Mouse (Mus musculus): ENCODE results near the gene Tiam1.

Gene Tiam1

DNA sequence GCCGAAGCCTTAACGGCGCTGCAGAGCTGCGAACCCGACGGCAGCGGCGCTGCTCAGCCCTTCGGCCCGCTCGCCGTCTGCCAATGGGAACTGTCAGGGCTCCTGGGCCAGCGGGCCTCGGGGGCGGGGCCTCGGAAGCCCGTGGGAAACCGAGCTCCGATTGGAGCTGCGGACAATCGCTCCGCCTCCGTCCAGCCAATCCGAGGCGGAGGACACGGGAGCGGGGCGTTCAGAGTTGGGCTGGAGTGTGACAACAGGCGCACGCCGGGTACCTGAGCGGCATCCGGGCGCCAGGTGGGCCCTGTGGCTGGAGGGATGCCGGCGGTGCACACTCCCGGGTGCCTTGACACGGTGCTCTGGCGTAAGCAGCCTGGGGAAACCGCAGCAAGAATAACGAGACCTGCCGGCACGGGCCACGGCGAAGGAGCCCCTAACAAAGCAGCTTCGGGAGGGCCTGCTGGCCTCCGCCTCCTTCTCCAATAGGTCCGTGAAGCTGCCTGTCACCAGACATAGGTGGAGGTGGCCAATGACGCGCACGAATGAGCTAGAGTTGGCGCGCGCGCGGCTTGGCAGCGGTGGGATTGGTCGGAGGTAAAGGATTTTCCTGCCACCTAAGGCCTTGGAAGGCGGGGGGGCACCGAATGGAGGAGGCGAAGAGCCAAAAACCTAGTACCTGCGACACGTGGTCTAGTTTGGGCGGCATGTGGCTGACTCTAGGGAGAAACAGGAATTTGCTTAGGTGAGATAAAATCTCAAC is at the start of gene Tiam1:
Gene Tiam1 (minus strand): TSS at position 10 of the 757 bp plus-strand sequence.
- DNase-seq: peak; percentile 98

- no peak for DNase-seq
Observed at GRCm38 (mm10) chr16:90191289-90191688, 47.7 kb upstream of the Tiam1 start.

- DNase-seq: peak; percentile 62
Observed at GRCm38 (mm10) chr16:90187453-90187852, 43.9 kb upstream of the Tiam1 start.

- peak; percentile 84 for DNase-seq
Observed at GRCm38 (mm10) chr16:90185928-90186588, 42.5 kb upstream of the Tiam1 start.

GRCm38 (mm10) chr16:90184135-90184534 is 40.6 kb upstream of the Tiam1 start:
- no peak for DNase-seq

- DNase-seq: peak; percentile 39
Observed at GRCm38 (mm10) chr16:90181673-90182072, 38.1 kb upstream of the Tiam1 start.

DNA sequence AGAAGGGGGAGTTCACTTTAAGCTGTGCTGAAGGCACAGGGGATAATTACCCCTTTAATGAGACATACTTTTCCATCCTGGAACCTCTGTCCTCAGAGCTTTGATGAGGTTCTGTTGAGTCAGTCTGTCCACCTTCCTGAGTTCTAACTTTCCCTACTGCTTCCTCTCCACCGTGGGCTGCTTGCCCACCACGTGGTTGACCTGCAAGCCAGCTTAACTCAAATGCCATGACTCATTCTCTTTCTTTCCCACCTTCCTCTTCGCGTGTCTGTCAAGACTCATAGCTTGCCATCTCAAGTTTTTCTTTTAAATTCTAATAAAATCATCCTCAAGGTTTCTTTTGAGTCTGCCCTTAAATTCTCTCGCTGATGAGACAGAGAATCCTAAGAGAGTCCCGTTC is 37.4 kb upstream of the Tiam1 start:
- DNase-seq: no peak

GRCm38 (mm10) chr16:90179892-90180291 is 36.3 kb upstream of the Tiam1 start:
- DNase-seq: no peak

DNA sequence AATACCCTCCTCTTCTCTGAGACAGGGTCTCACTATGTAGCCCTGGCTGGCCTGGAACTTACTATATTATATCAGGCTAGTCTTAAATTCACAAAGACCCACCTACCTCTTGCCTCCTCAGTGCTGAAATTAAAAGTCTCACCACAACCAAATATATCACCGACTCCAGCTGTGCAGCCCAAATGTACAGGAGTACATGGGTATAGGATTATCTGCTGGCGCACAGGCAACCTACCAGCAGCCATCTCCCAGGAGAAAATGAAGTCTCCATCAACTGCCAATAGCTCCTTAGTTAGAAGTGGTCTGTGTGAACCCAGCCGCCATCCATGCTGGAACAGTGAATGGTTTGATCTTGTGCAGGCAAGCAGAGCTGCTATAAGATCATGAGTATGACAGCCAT is 34.8 kb upstream of the Tiam1 start:
- DNase-seq: no peak

- no peak for DNase-seq
Observed at GRCm38 (mm10) chr16:90177425-90177824, 33.9 kb upstream of the Tiam1 start.

DNA sequence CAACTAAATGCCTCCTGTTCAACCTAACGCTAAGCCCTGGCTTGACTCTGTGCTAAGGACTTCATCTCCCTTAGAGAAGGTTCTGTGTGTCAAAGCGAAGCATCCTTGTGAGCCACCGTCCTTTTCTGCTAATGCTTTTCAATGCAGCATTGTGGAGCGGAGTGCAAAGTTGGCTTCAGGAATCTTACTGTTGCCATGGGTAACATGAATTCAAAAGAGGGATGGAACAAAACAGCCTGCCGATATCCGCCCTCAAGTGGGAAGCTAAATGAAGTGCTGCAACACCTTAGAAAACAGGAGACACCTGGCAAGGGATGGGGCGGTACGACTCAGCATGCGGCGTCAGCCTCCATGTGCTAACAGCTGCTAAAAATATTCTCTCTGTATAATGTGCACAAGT is 32.9 kb upstream of the Tiam1 start:
- no peak for DNase-seq

GRCm38 (mm10) chr16:90171416-90171815 is 27.8 kb upstream of the Tiam1 start:
- DNase-seq: no peak

DNA sequence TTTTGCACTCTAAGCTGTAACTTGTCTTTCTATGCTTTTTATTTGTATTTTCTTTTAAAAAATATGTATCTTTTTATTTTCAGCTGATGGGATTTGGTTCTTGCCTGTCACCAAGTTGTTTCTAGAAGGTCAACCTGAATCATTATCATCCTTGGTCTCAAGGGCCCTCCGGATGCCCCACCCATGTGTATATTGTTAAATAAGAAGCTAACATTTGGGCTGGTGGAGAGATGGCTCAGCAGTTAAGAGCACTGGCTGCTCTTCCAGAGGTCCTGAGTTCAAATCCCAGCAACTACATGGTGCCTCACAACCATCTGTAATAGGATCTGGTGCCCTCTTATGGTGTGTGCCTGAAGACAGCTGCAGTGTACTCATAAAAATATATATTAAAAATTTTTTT is 27.1 kb upstream of the Tiam1 start:
- DNase-seq: no peak

- DNase-seq: no peak
Observed at GRCm38 (mm10) chr16:90169863-90170630, 26.5 kb upstream of the Tiam1 start.

DNA sequence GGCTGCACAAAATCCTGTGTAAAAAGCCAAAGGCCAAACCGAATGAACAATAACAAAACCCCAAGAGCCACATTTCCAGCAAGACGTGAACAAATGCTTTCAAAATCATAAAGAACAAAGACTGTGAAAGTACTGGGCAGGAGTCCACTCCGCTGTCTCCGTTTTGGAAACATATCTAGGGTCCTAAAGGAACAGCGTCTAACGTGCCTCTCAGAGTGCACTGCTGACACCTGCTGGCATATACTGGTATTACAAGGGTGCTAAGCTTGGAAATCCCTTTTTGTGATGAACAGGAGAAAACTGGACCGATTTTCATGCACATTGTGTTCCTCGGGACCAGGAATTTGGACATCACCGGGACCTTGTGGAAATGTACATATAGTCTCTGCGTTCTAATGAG is 24.1 kb upstream of the Tiam1 start:
- DNase-seq: peak; percentile 82

DNA sequence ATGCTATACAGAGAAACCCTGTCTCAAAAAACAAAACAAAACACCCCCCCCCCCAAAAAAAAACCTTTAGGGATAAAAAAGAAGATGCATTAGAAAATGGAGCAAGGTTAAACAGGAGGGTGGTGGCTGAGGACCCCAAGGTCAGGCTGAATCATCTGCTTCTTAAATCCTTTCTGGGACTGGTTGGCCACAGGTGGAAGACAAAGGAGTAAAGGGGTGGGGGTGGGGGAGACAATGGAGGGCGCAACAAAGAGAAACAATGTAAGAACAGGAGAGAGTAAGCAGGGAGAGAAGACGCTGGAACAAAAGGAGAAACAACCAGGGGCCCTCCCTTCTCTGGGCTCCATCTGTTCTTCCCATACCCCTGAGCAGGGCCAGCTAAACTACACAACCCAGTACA is 21.9 kb upstream of the Tiam1 start:
- no peak for DNase-seq

GRCm38 (mm10) chr16:90164942-90165341 is 21.4 kb upstream of the Tiam1 start:
- no peak for DNase-seq

DNA sequence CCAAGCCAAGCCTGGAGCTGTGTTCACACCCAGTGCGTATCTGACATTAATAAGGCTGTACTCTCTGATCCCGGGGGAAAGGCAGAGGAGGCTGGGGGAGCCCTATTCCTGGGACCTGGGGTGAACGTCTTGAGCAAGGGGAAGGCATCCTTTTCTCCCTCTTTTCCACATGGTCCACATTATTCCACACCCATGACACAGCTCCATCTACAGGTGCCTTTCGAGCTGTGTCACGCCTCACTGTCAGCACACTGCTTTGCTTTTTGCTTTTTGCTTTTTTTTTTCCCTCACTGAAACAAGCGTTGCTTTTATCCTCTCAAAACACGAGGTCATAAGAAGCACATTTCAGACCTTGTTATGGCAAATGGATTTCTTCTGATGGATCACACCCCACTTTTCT is 11.5 kb upstream of the Tiam1 start:
- no peak for DNase-seq

GRCm38 (mm10) chr16:90150820-90151219 is 7.3 kb upstream of the Tiam1 start:
- no peak for DNase-seq

DNA sequence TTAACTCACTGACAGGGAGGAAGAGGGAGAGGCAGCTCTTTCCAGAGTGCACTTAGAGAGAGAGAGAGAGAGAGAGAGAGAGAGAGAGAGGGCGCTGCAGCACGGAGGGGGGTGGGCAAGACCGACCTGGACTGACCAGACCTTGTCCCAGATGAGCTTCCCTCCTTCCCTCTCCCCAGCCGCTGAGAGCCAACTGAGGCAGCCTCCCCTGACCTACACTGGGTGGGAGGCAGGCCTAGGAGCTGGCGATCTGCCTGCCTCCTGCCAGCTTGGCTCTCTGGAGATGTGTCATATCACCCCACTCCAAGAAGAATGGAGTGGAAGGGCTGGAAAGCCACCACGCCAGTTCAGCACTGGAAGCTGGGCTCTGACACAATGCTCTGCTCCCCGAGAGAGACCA is 6.6 kb upstream of the Tiam1 start:
- DNase-seq: no peak

DNA sequence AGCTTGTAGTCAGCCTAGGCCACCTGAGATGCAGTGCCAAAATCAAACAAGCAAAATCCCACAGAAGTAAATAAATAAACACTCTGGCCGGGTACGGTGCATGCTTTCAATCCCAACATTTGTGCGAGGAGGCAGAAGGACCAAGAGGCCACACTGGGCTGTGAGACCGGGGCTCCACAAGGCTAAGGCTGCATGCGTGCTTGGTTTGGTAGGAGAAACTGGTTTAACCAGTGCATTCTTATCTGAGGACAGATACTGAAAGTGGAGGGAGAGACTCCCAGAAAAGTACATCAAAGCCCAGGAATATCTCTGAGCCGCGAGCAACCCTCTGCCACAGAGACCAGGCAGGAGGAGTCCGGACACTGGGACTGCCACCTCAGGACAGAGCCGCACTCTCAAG is 5.8 kb upstream of the Tiam1 start:
- no peak for DNase-seq

DNA sequence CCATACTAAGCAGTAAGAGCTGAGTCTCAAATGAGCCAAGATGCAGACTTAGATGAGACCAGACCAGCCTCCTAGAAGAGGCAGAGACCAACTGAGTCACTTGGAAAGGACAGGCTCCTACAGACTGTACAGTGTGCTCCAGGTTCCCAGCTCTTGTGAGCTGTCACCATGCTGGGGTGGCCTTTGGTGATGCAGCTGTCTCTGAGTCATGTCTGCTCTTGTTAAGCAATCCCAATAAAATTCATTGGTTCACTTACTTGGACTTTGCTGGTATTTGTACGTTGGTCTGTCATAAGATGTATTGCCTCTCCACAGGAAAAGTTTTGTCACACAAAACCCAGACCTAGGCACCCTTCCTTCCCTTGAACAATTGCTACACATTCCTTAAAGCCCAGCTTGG is 1.7 kb upstream of the Tiam1 start:
- no peak for DNase-seq

GRCm38 (mm10) chr16:90144541-90144940 is 972 bp upstream of the Tiam1 start:
- DNase-seq: no peak

- DNase-seq: no peak
Observed at GRCm38 (mm10) chr16:90143416-90143759, 181 bp downstream of the Tiam1 start.
